Mouse (Mus musculus) monocyte, adult 2 months (primary cell): ENCODE data around the gene Dexi.

Experiments used
- DNase-seq, 2 experiments: peaks; one replicate each; pipeline ENCODE4 v3.0.0; 2022; ENCODE audit warnings: low spot score in 2 of 2, low read depth in 1 of 2

Gene Dexi

GRCm38 (mm10) chr16:10540763-10541597, 1.9 kb downstream of the Dexi start:
- no peak for DNase-seq

DNA sequence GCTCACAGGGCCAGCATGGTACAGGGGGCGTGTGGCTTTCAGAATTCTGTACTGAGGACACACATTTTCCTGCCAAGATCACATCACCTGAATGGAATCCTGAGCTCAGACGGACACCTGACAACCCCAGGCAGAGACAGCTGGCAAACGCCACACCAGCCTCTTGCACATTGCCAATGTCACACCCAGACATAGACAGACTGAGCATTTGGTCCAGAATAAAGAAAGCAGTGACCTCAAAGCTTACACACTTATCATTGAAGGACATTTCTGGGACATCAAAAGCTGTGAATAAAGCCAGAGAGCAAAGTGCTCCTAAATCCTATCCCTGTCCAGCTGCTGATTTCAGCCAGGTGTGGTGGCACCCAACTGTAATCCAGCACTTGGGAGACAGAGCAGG, 5.9 kb downstream of the Dexi start:
- no peak for DNase-seq

DNA sequence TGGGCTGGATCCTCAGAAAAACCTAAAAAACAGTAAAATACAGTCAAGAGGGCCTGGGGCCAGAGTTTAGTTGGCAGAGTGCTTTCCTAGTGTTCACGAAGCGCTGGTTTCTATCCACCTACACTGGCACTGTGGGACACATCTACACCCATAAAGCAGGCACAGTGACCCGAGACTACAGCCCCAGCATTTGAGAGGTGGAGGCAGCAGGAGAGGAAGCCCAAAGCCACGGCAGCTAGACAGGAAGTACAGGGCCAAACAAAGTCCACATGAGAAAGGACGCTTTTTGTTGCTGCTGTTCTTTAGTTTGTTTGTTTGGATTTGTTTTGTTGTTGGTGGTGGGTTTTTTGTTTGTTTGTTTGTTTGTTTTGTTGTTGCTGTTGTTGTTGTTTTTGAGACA, 6.5 kb downstream of the Dexi start:
- DNase-seq = no peak

DNA sequence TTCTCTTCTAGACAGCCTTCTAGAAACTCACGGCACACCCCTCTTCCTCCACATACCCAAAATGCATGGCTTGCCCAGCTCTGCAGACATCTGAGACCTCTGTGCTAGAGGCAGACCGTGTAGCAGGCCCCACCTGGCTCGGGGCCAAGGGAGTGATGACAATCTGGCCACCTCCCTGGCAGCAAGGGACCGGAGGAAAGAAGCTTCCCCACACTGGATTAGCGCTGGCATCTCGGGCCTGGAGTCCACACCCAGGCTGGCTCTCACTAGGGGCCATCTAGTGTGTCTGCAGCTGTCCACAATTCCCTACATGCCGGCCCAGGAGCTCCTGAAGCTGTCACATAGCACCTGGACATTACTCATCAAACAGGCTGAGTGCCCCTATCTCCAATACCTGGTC, 8.3 kb downstream of the Dexi start:
- DNase-seq = no peak

DNA sequence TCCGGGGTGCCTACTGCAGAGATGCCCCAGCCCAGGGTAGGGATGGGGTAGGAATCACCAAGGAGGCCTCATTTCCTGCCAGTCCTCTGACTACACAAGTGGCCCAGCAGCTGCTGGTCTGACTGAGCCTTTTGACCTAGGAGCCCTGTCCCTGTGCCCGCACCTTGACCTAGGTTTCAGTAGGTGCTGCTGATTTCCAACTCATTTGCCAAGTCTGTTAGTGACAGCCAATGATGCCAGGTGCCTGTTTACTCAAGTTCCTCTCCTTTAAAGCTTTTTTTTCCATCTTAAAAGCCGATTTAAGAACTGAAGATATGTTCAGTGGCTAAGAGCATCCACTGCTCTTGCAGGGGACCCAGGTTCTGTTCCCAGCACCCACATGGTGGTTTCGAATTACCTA, 9.1 kb downstream of the Dexi start:
- no peak for DNase-seq

GRCm38 (mm10) chr16:10530179-10530578, 12.7 kb downstream of the Dexi start:
- no peak for DNase-seq

GRCm38 (mm10) chr16:10528382-10528781, 14.5 kb downstream of the Dexi start:
- DNase-seq = no peak

DNA sequence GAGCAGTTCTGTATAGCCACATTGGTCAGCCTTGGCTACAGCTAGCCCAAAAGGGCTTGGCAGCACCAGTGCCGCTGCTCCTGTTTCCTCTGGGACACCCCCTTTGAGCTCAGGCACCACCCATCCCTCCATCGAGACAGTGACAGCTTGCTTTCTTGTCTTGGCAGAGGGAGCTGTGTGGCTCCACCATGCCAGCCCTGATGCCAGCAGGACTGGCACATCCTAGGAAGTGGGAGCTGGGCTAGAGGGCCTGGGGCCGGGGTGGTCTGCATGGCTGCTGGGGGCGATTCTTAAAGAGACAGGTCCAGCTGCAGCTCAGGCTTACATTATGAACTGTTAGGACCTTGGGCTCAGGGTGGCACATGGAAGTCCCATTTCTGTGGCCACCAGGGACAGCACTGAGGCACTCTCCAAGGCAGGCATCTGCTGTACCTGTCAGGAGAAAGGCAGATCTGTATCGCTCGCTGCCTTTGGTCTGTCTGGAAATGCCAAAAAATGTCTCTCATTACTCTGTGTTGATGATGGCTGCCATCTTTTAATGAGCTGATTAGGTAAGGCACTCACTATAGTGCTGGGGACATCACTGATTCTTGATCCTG, 15.7 kb downstream of the Dexi start:
- DNase-seq = no peak

GRCm38 (mm10) chr16:10525610-10525980, 17.3 kb downstream of the Dexi start:
- DNase-seq = no peak

- DNase-seq = no peak
Observed at GRCm38 (mm10) chr16:10524866-10525609, 17.8 kb downstream of the Dexi start.

- no peak for DNase-seq
Observed at GRCm38 (mm10) chr16:10523650-10524049, 19.2 kb downstream of the Dexi start.

DNA sequence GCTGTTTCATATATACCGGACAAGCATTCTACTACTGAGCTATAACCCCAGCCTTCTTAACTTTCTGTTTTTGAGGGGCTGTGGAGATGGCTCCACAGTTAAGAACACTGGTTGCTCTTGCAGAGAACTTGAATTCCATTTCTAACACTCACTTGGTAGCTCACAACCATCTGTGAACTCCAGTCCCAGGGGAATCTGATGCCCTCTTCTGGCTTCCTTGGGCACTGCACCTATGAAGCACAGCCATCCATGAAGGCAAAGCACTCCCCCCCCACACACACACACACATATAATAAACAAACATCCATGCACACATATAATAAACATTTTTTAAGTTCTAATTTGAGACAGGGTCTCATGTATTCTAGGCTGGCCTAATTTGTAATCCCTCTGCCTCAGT, 20.0 kb downstream of the Dexi start:
- DNase-seq = peak in 1 of 2 experiments; percentile 61

GRCm38 (mm10) chr16:10520908-10521614, 21.8 kb downstream of the Dexi start:
- peak in 1 of 2 experiments; percentile 53 for DNase-seq

DNA sequence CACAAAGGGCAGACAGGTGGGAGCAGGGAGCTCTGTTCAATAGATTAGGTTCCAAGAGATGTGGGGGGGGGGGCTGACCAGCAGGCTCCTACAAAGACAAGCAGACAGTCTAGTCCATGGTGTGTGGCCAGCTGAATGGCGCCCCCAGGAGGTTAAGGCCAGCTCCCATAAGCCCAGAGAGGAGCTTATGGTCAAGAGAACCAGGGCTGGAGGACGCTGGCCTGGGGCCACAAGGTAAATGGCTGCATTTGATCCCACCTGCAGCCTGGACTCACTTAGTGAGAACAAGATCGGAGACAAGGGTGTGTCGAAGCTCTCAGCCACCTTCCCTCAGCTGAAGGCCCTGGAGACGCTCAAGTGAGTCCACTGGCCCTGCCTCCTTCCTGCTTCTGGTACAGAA, 24.8 kb downstream of the Dexi start:
- DNase-seq = no peak

- no peak for DNase-seq
Observed at GRCm38 (mm10) chr16:10515953-10516572, 26.8 kb downstream of the Dexi start.

GRCm38 (mm10) chr16:10511134-10511520, 31.7 kb downstream of the Dexi start:
- DNase-seq = no peak

DNA sequence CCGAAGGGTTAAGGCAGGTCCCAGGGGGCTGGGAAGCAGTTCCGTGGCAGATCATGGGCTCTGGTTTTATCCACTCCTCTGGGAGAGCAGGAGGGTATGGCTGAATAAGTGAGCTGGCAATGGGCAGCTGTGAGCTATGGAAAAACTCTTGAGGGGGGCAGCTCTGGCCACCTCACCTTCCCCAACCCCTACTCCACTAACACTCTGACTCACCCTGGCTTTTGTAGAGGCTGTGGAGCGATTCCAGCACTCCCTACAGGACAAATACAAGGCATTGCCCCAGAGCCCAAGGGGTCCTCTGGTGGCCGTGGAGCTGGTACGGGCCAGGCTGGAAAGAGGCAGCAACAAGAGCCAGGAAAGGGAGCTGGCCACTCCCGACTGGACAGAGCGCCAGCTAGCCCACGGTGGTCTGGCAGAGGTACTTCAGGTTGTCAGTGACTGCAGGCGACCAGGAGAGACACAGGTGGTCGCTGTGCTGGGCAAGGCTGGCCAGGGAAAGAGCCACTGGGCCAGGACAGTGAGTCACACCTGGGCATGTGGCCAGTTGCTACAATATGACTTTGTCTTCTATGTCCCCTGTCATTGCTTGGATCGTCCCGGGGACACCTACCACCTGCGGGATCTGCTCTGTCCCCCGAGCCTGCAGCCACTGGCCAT, 32.2 kb downstream of the Dexi start:
- no peak for DNase-seq

GRCm38 (mm10) chr16:10508691-10509090, 34.2 kb downstream of the Dexi start:
- DNase-seq = no peak

GRCm38 (mm10) chr16:10507445-10507844, 35.4 kb downstream of the Dexi start:
- DNase-seq = no peak

GRCm38 (mm10) chr16:10503058-10503457, 39.8 kb downstream of the Dexi start:
- no peak for DNase-seq

DNA sequence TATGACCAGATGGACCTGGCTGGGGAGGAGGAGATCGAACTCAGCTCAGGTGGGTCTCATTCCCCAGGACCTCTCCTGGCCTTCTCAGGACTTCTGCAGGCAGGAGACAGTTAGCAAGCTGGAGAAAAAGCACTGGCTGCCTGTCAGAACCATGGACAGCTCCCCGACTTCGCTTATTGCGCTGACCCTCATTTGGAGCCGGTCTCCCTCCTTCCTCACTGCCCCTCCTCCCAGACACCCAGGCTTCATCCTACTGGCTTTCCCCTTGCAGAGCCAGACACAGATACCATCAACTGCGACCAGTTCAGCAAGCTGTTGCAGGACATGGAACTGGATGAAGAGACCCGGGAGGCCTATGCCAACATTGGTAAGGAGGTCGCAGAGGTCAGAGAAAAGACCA, 41.0 kb downstream of the Dexi start:
- DNase-seq = no peak
